Mouse (Mus musculus): Measurements from ENCODE around the gene Ankrd55. TPM values are rescaled to one million over a fixed set of nuclear protein-coding genes. Genes with fewer than 3 reads are reported as not detected.

The Ankrd55 gene
- total and polyA plus RNA-seq, 3 experiments, result 1.1 to 2.2 (median 1.1) TPM

GRCm38 (mm10) chr13:112411216-112411822 is 123.1 kb downstream of the Ankrd55 start:
- in situ Hi-C loops (cut with MboI; ENCODE audit: low pct_ligation_motif_present, low pct_unique_long_range_greater_than_20kb, low sequenced_read_pairs), result no loop called here
- no peak for TF ChIP-seq SIN3A (IDR thresholded peaks at IDR 0.05; ENCODE audit: low read length)
- no peak for TF ChIP-seq KAT2A (IDR thresholded peaks at IDR 0.05; ENCODE audit: insufficient replicate concordance, low read length)
- no peak overlapping the region for H3K4me2 ChIP-seq (ENCODE audit: insufficient read depth, low read depth, poor library complexity, severe bottlenecking)
- no peak overlapping the region for H3K4me3 ChIP-seq (replicated peaks in 1 of 3; ENCODE audit: low read depth in 2 of 3, low read length in 2 of 3, poor library complexity in 1 of 3)
- dilution Hi-C loops (cut with MboI; ENCODE audit: extremely low pct_ligation_motif_present, extremely low pct_unique_long_range_greater_than_20kb, low sequenced_read_pairs), result no loop called here
- no peak for DNase-seq (ENCODE audit: extremely low read depth)
- peaks cover 6 to 28% of the 10 kb centered on the region in 2 experiments for H3K4me1 ChIP-seq (ENCODE audit: control insufficient read depth in 1 of 2, insufficient read depth in 2 of 2)
- H3K36me3 ChIP-seq (replicated peaks in 1 of 2; ENCODE audit: control insufficient read depth in 1 of 2, insufficient read depth in 1 of 2, low read length in 1 of 2), result no peaks in the 10 kb centered on the region
- peaks cover 6% of the 10 kb centered on the region for H3K9me3 ChIP-seq (replicated peaks; ENCODE audit: low read length)
- H3K27ac ChIP-seq (ENCODE audit: insufficient read depth, low read depth), result no peak overlapping the region
- H3K79me2 ChIP-seq (replicated peaks; ENCODE audit: control insufficient read depth, extremely low read depth, insufficient read depth, poor library complexity, severe bottlenecking), result no peaks in the 10 kb centered on the region
- H3K9ac ChIP-seq (ENCODE audit: insufficient read depth, low read depth), result no peak overlapping the region
- H3K27me3 ChIP-seq (replicated peaks), result no peaks in the 10 kb centered on the region

DNA sequence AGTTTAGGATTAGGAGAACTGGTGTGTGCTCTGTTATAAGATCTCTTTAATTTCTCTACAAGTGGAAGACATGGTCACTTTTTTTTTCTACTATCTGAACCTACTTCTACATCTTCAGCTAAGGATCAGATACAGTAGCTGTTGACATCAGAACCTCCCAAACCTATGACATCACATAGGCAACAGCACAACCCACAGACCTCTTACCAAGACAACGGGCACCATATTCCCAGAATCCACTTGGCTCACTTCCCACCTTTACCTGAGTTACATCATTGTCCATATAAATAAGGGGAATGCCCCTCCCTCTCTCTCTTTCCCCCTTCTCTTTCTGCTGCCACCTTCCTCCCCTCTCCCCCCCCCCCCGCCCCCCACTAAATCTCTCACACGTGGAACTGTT is 124.0 kb downstream of the Ankrd55 start:
- peaks cover 6% of the 10 kb centered on the region for H3K9me3 ChIP-seq (replicated peaks; ENCODE audit: low read length)
- H3K4me3 ChIP-seq (replicated peaks in 1 of 3; ENCODE audit: low read depth in 2 of 3, low read length in 2 of 3, poor library complexity in 1 of 3), result no peak overlapping the region
- H3K36me3 ChIP-seq (replicated peaks in 1 of 2; ENCODE audit: control insufficient read depth in 1 of 2, insufficient read depth in 1 of 2, low read length in 1 of 2), result no peaks in the 10 kb centered on the region
- in situ Hi-C loops (cut with MboI; ENCODE audit: low pct_ligation_motif_present, low pct_unique_long_range_greater_than_20kb, low sequenced_read_pairs), result no loop called here
- no peak overlapping the region for H3K9ac ChIP-seq (ENCODE audit: insufficient read depth, low read depth)
- H3K4me2 ChIP-seq (ENCODE audit: insufficient read depth, low read depth, poor library complexity, severe bottlenecking), result no peak overlapping the region
- dilution Hi-C loops (cut with MboI; ENCODE audit: extremely low pct_ligation_motif_present, extremely low pct_unique_long_range_greater_than_20kb, low sequenced_read_pairs), result no loop called here
- no peaks in the 10 kb centered on the region for H3K27me3 ChIP-seq (replicated peaks)
- TF ChIP-seq MAZ (IDR thresholded peaks at IDR 0.05; ENCODE audit: low read depth, low read length) (no peak), USF2 (conservative IDR thresholded peaks at IDR 0.05; ENCODE audit: low read depth, low read length) (no peak), USF1 (IDR thresholded peaks at IDR 0.05; ENCODE audit: low read depth, low read length) (no peak), CHD2 (IDR thresholded peaks at IDR 0.05; ENCODE audit: low read length) (no peak), IRF4 (IDR thresholded peaks at IDR 0.05; ENCODE audit: low read depth, low read length) (no peak), BHLHE40 (IDR thresholded peaks at IDR 0.05; ENCODE audit: low read depth, low read length) (no peak)
- DNase-seq (ENCODE audit: extremely low read depth), result no peak
- no peaks in the 10 kb centered on the region for H3K79me2 ChIP-seq (replicated peaks; ENCODE audit: control insufficient read depth, extremely low read depth, insufficient read depth, poor library complexity, severe bottlenecking)
- H3K27ac ChIP-seq (ENCODE audit: insufficient read depth, low read depth), result no peak overlapping the region
- H3K4me1 ChIP-seq (ENCODE audit: control insufficient read depth in 1 of 2, insufficient read depth in 2 of 2), result peaks cover 6 to 36% of the 10 kb centered on the region in 2 experiments

DNA sequence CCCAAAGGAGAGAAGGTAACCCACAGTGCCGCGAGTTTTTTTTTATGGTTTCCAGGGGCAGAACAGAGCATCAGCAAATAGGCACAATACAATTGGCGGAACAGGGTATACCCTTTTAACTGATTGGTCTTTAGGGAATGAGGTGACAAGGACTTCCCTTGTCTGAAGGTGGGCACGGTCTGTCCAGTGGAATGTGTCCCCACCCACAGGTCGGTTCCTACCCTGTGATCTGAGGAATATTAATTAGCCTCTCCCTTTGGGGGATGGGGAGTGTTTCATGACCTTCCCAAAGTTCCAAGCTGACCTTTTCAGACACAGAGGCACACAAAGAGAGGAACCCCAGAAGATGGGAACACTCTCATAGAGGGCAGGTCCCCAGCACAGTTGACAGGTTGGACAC is 124.6 kb downstream of the Ankrd55 start:
- no peak overlapping the region for H3K27ac ChIP-seq (ENCODE audit: insufficient read depth, low read depth)
- H3K79me2 ChIP-seq (replicated peaks; ENCODE audit: control insufficient read depth, extremely low read depth, insufficient read depth, poor library complexity, severe bottlenecking), result no peaks in the 10 kb centered on the region
- H3K4me2 ChIP-seq (ENCODE audit: insufficient read depth, low read depth, poor library complexity, severe bottlenecking), result no peak overlapping the region
- H3K36me3 ChIP-seq (replicated peaks in 1 of 2; ENCODE audit: control insufficient read depth in 1 of 2, insufficient read depth in 1 of 2, low read length in 1 of 2), result no peaks in the 10 kb centered on the region
- H3K27me3 ChIP-seq (replicated peaks), result no peaks in the 10 kb centered on the region
- TF ChIP-seq SMC3 (IDR thresholded peaks at IDR 0.05; ENCODE audit: low read depth, low read length) (no peak), USF2 (conservative IDR thresholded peaks at IDR 0.05; ENCODE audit: low read depth, low read length) (no peak), POLR2A (IDR thresholded peaks at IDR 0.05; ENCODE audit: low read depth, low read length) (no peak), UBTF (IDR thresholded peaks at IDR 0.05; ENCODE audit: low read depth, low read length) (no peak), EP300 (IDR thresholded peaks at IDR 0.05; ENCODE audit: low read length) (no peak), MXI1 (IDR thresholded peaks at IDR 0.05; ENCODE audit: low read depth, low read length) (no peak), MAZ (IDR thresholded peaks at IDR 0.05; ENCODE audit: low read depth, low read length) (no peak), ZC3H11A (IDR thresholded peaks at IDR 0.05; ENCODE audit: low read depth, low read length) (no peak), ZNF384 (IDR thresholded peaks at IDR 0.05; ENCODE audit: low read depth, low read length) (no peak), MYC (IDR thresholded peaks at IDR 0.05; ENCODE audit: low read depth, low read length) (no peak), HCFC1 (IDR thresholded peaks at IDR 0.05; ENCODE audit: low read depth, low read length) (no peak), JUN (IDR thresholded peaks at IDR 0.05; ENCODE audit: insufficient read depth, low read depth, low read length) (no peak), ELF1 (IDR thresholded peaks at IDR 0.05; ENCODE audit: low read depth, low read length) (no peak), GABPA (IDR thresholded peaks at IDR 0.05; ENCODE audit: insufficient replicate concordance, low read depth, low read length) (no peak), CTCF (conservative IDR thresholded peaks at IDR 0.05 in 1 of 2, IDR thresholded peaks at IDR 0.05 in 1 of 2; ENCODE audit: low read depth in 2 of 2, low read length in 2 of 2) (no peak), TCF12 (IDR thresholded peaks at IDR 0.05; ENCODE audit: low read depth, low read length) (no peak), PAX5 (IDR thresholded peaks at IDR 0.05; ENCODE audit: low read length) (no peak), ZMIZ1 (IDR thresholded peaks at IDR 0.05; ENCODE audit: low read depth, low read length) (no peak)
- no peak for DNase-seq (ENCODE audit: extremely low read depth)
- dilution Hi-C loops (cut with MboI; ENCODE audit: extremely low pct_ligation_motif_present, extremely low pct_unique_long_range_greater_than_20kb, low sequenced_read_pairs), result no loop called here
- H3K9me3 ChIP-seq (replicated peaks; ENCODE audit: low read length), result peaks cover 6% of the 10 kb centered on the region
- peaks cover 6 to 36% of the 10 kb centered on the region in 2 experiments for H3K4me1 ChIP-seq (ENCODE audit: control insufficient read depth in 1 of 2, insufficient read depth in 2 of 2)
- in situ Hi-C loops (cut with MboI; ENCODE audit: low pct_ligation_motif_present, low pct_unique_long_range_greater_than_20kb, low sequenced_read_pairs), result no loop called here
- H3K9ac ChIP-seq (ENCODE audit: insufficient read depth, low read depth), result no peak overlapping the region
- no peak overlapping the region for H3K4me3 ChIP-seq (replicated peaks in 1 of 3; ENCODE audit: low read depth in 2 of 3, low read length in 2 of 3, poor library complexity in 1 of 3)
